Mouse (Mus musculus): Measurements from ENCODE around the gene Gm20822. TPM values are rescaled to one million over a fixed set of nuclear protein-coding genes. Genes with fewer than 3 reads are reported as not detected.
"Not testable (repeated sequence)": the region's sequence is repeated elsewhere in the genome, so short reads cannot be mapped to it uniquely, and the experiment has no call there.

The Gm20822 gene
- not detected for total RNA-seq (2022)

DNA sequence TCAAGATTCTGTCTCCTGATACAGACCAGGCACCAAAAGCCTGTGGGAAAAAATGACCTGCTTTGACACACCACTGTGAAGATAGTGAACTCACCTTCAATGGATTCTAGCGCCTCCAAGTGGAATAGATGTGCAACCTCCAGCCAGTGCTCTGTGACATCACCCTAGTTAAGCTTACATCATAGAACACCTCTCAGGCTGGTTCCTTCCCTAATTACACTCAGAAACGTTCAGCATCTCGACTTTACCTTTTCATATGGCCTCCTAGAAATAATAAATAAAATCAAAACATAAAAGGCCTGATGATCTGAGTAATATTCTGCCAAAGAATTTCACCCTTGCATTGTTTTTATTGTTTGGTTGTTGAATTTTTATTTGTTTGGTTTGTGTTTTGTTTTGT, at the start of gene Gm20822:
Gene Gm20822, minus strand, starts transcription at position 101 of the 400 bp plus-strand sequence.
- DNase-seq (ENCODE audit: low spot score in 2 of 2), result not testable (repeated sequence)

Data from gastrocnemius, adult 8-10 months (tissue).